Mouse (Mus musculus) stomach, postnatal 0 days (tissue): ENCODE results near the gene Pla2g3.

Experiments used
- CTCF ChIP-seq: IDR thresholded peaks from 2 replicates; pipeline ENCODE4 v1.5.1; 2016; ENCODE audit warnings: antibody characterized with exemption, low read depth, mild to moderate bottlenecking, moderate library complexity
- EP300 ChIP-seq: optimal IDR thresholded peaks from 2 replicates; pipeline ENCODE3; 2016; ENCODE audit warnings: antibody characterized with exemption

DNA sequence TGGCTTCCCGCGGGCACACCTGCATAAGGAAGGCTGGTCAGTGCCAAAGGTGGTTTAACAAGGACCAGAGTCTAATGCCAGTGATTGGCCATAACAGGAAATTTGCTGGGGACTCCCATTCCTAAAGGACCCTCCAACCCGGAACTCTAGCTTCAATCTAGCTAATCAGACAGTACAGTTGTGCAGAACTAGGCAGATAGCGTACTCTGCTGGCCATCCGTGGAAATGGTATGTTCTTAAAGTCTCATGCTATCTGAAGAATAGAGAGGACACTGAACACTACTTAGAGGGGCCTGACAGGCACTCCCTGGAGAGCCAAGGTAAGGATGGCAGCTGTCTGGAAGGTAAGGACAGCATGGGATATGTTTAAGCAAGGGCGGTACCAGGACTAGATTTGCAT is 43.5 kb downstream of the Pla2g3 start:
- TF ChIP-seq CTCF (peak; percentile 67), EP300 (no peak)
